Mouse (Mus musculus) G1E (cell line): ENCODE data around the gene Stac3. TPM values are rescaled to one million over a fixed set of nuclear protein-coding genes. Genes with fewer than 3 reads are reported as not detected.

ENCODE experiments used
- ATAC-seq: 2 replicates; pipeline ENCODE4 v1.8.0; 2016; ENCODE audit warnings: mild to moderate bottlenecking; ENCODE audit not compliant: insufficient number of reproducible peaks, poor library complexity, low FRiP score, severe bottlenecking; ENCODE audit errors: extremely low read depth
- DNase-seq: peaks from one replicate; pipeline ENCODE4 v3.0.0; 2012; ENCODE audit warnings: low spot score
- H3K27me3 ChIP-seq: 2 replicates; pipeline ENCODE4 v1.6.1; 2012; ENCODE audit warnings: mild to moderate bottlenecking, low read length, inconsistent platforms; ENCODE audit not compliant: insufficient read depth
- H3K36me3 ChIP-seq: replicated peaks from 2 replicates; pipeline ENCODE3; 2012; ENCODE audit warnings: mild to moderate bottlenecking, inconsistent platforms
- H3K4me1 ChIP-seq: 2 replicates; pipeline ENCODE4 v1.6.1; 2012; ENCODE audit warnings: low read depth, low read length, inconsistent platforms, mixed read lengths; ENCODE audit not compliant: insufficient read depth
- H3K4me3 ChIP-seq: 2 replicates; pipeline ENCODE4 v1.5.1; 2012; ENCODE audit warnings: low read depth, mild to moderate bottlenecking, inconsistent platforms, low read length, moderate library complexity, mixed read lengths
- H3K9me3 ChIP-seq: replicated peaks from 2 replicates; pipeline ENCODE4 v1.6.1; 2012; ENCODE audit warnings: inconsistent platforms
- CTCF ChIP-seq: IDR thresholded peaks from 2 replicates; pipeline ENCODE4 v1.5.1; 2012; ENCODE audit warnings: low read depth, low read length, inconsistent platforms, mixed read lengths
- GATA1 ChIP-seq: IDR thresholded peaks from 2 replicates; pipeline ENCODE4 v1.6.1; 2012; ENCODE audit warnings: borderline replicate concordance, low read length, inconsistent platforms, mixed read lengths
- GATA2 ChIP-seq: IDR thresholded peaks from 2 replicates; pipeline ENCODE4 v1.6.1; 2012; ENCODE audit warnings: low read depth, low read length, inconsistent platforms, borderline replicate concordance
- POLR2AphosphoS5 ChIP-seq: IDR thresholded peaks from 2 replicates; pipeline ENCODE4 v1.6.1; 2012; ENCODE audit warnings: low read depth, low read length, inconsistent platforms; ENCODE audit not compliant: insufficient replicate concordance
- TAL1 ChIP-seq: conservative IDR thresholded peaks from 2 replicates; pipeline ENCODE4 v1.6.1; 2012; ENCODE audit warnings: low read depth, low read length, inconsistent platforms, mixed read lengths
- polyA plus RNA-seq: library from polyadenylated mRNA; stranded (reverse); fragments of >175 nt; gene quantifications from 2 replicates; pipeline ENCODE4 v1.2.3, GENCODE M21; 2012
- total RNA-seq, 2 experiments: library from RNA; stranded (forward) in 1 of 2; stranded (reverse) in 1 of 2; fragments of 200-1000 nt in 1 of 2; fragments of >200 nt in 1 of 2; fragmentation: Nextera tagmentation in 1 of 2; gene quantifications; 2 replicates each; pipeline ENCODE4 v1.2.3; 2014 to 2017

Gene Stac3
- total and polyA plus RNA-seq, 3 experiments = 0.17 to 0.60 TPM; not detected in 1

DNA sequence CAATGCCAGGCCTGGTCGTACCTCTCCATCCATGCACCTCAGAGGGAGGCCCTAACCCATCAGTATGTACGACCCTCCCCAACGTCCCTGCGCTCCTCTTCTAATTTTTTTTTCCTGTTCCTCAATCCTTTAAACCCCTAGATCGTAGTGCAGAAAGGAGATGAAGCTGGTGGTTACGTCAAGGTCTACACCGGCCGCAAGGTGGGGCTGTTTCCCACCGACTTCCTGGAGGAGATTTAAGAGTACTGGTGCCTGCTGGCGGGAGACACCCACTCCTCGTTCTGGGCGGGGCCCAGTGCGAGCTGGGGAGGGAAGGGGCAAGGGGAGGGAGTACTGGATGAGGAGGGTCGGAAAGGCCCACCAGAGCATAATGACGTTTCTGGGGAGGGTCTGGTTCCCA lies 6.8 kb downstream of the Stac3 start:
- Histone ChIP-seq H3K4me1 (peaks cover 51% of the 10 kb centered on the region), H3K36me3 (no peaks in the 10 kb centered on the region), H3K27me3 (peaks cover 74% of the 10 kb centered on the region), H3K9me3 (no peaks in the 10 kb centered on the region), H3K4me3 (peak overlapping the region; percentile 24; the same call in 1 of the 2 replicates)
- DNase-seq (peak; percentile 77), ATAC-seq (no peak)
- peak; percentile 41; the same call in 1 of the 2 replicates for TF ChIP-seq CTCF
- TF ChIP-seq TAL1 = no peak

DNA sequence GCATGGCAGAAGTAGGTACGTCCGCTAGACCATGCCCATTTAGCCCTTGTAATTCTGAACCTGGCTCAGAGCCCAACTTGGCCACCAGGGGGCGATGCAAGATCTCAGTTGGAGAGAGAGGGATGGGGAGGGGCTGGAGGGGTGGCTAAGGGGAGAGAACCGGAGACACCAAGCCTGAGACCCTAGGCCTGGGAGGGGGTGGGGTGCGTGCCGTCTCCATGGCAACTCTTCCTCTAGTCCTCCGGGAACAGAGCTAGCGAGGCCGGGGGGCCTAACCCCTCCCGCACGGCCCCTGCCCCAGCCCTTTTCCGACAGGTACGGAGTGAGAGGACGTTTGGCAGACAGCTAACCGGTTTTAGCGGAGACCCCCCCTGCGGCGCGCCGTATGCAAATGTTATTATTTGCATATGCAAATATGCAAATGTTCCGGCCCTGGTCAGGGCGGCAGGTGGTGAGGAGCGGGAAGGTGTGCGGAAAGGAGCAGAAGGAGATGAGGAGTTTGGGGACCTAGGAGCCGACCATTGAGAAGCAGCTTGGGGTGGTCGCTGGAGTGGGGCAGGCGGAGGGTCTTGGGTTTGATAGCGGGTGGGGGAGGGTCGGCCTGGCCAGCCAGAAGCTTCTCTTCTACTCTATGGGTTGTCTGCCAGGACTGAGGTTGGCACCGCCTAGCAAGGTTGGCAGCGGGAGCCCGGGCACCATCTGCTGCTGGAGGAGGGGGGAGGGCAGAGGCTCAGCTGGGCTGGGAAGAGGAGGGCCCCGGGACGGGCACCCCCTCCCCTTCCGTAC lies 7.8 kb downstream of the Stac3 start:
- ATAC-seq (no peak), DNase-seq (no peak)
- TF ChIP-seq POLR2AphosphoS5 (no peak), CTCF (peak; percentile 68)
- peaks cover 61% of the 10 kb centered on the region for H3K4me1 ChIP-seq
- peak overlapping the region; percentile 67; the same call in 1 of the 2 replicates for H3K4me3 ChIP-seq
- peaks cover 66% of the 10 kb centered on the region for H3K27me3 ChIP-seq
- no peaks in the 10 kb centered on the region for H3K9me3 ChIP-seq
- H3K36me3 ChIP-seq = no peaks in the 10 kb centered on the region

DNA sequence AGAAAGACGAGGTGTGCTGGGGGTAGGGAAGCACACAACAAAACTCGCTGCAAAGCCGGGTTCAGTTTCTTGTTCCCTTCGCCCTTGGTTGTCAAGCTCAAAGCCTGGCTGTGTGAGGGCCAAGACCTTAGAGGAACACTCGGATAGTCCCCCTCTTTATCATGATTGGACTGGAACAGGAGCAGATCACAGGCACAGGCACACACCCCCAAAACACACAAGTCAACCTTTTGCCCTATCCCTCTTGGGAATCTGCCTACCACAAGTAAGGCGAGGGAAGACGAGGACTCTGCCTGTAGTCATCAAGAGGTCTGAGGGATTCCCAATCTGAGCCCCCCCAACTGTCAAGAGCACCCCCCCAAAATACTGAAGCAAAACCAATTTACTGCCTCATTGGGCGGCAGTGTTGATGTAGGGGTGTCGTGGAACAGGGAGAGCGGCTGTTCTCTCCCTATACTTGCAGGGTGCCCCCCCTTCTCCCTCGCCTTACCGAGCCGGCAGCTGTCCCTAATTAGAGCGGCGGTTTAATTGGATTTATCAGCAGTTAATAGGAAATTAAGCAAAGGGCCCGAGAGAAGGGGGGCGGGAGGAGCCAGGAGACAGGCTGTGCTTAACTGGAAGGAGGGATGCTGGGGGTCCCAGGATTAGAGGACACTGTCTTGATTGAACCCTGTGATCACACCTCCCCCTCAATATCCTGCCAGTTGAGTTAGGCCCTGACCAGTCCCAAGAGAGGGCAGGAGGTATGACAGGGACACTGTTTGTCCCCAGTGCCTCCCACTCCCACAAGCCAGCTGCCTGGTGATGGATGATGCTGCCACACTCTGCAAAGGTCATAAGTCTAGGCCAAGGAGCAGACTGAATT lies 8.6 kb downstream of the Stac3 start:
- no peak for ATAC-seq
- peaks cover 69% of the 10 kb centered on the region for H3K4me1 ChIP-seq

DNA sequence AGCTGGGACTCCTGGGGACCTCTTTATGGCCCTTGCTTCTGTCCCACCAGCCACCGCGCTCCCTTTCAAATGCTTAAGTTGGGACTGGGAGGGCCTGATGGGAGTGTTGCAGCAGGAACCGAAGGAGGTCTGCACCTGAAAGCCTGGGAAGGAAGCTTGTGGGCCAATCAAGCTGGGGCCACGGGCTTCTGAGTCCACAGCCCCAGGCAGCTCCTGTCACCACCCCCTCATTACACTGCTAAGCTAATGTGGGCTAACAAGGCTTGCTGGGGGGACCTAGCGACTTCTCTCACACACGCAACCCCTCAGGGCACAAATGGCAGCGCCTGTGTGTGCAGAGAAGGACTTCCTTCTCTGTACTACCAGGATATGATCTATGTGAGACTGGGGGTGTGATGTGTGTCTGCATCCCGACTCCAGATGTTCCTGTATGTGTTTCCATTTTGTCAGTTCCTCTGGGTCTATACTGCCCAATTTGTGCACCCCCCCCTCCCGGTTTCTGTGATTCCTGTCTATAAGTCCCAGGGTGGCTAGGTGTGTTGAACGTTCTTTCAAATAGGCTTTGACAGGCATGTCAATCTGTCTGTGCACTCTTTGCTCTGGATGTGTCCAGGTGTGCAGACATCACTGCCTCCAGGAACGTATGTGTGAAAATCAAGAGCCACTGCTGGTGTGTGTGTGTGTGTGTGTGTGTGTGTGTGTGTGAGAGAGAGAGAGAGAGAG lies 9.6 kb downstream of the Stac3 start:
- no peak for ATAC-seq
- Histone ChIP-seq H3K27me3 (peaks cover 50% of the 10 kb centered on the region), H3K4me3 (peak overlapping the region; percentile 77; the same call in 1 of the 2 replicates), H3K4me1 (peaks cover 79% of the 10 kb centered on the region), H3K9me3 (no peaks in the 10 kb centered on the region), H3K36me3 (peaks cover 11% of the 10 kb centered on the region)
- no peak for DNase-seq
- TF ChIP-seq CTCF = no peak
- no peak for TF ChIP-seq GATA1
- no peak for TF ChIP-seq POLR2AphosphoS5
- no peak for TF ChIP-seq TAL1
- TF ChIP-seq GATA2 = no peak

More for the DNA sequence above, 8.6 kb downstream of the Stac3 start:
- Histone ChIP-seq H3K4me3 (no peak overlapping the region; the same call in 1 of the 2 replicates), H3K27me3 (peaks cover 58% of the 10 kb centered on the region), H3K9me3 (no peaks in the 10 kb centered on the region), H3K36me3 (peaks cover under 1% of the 10 kb centered on the region)
- no peak for DNase-seq
- TF ChIP-seq CTCF (no peak), GATA2 (no peak), POLR2AphosphoS5 (no peak), GATA1 (no peak)

DNA sequence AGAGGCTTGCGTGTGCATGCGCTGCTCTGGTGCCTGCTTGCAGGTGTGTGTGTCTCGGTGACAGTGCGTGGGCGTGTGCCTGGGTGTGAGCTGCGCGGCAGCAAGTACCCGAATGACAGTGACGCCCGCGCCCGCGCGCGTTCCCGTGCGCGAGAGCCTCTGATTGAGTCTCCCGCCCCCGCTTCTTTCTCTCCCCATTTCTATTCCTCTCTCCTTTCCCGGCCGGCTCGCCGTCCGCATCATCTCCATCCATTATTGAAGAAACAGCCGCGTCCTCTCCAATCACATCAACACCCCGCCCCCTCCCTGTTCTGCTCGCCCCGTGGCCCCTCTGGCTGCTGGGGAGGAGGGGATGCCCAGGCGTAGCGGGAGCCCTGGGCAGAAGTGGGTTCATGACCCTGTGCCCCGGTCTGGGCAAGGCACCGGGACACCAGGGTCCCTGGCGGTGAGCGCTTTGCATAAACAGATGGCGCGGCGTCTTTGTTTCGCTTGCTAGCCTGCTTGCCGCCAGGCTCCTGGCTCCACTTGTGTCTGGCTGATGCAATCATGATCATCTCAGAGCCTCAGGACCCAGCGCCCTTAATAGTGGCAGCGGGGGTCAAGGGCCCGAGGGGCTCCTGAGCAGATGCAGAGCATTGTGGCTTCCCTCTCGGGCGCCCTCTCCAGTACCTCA lies 10.3 kb downstream of the Stac3 start:
- H3K27me3 ChIP-seq = peaks cover 46% of the 10 kb centered on the region
- peaks cover 18% of the 10 kb centered on the region for H3K36me3 ChIP-seq
- H3K4me1 ChIP-seq = peaks cover 86% of the 10 kb centered on the region
- DNase-seq = no peak
- peak overlapping the region; percentile 77 for H3K4me3 ChIP-seq
- TF ChIP-seq TAL1 (no peak), POLR2AphosphoS5 (no peak), GATA1 (no peak), GATA2 (no peak), CTCF (no peak)
- ATAC-seq = no peak
- no peaks in the 10 kb centered on the region for H3K9me3 ChIP-seq
